Mouse (Mus musculus): ENCODE data around the gene Fhit. TPM values are rescaled to one million over a fixed set of nuclear protein-coding genes. Genes with fewer than 3 reads are reported as not detected.

Gene Fhit
- total RNA-seq (2018; cell fraction: chromatin; rRNA removed), result 1 to 10 TPM in 6 of 26 experiments, under 1 TPM in 2, not detected in 18; 0.86 to 2.6 (median 1.5) TPM
- total RNA-seq (2018; cell fraction: cytosol; rRNA removed), result 1 to 10 TPM in 12 of 26 experiments, under 1 TPM in 13, not detected in 1; 0.44 to 2.9 (median 0.99) TPM
- 1 to 10 TPM in 6 of 26 experiments, under 1 TPM in 3, not detected in 17; 0.80 to 2.7 (median 1.1) TPM for total RNA-seq (2018; cell fraction: nucleus; rRNA removed)
- polyA plus RNA-seq (2018), result 0.58 to 1.7 TPM (median 1.0 TPM) in 3 replicates

- no peaks in the 10 kb centered on the region for H3K36me3 ChIP-seq (ENCODE audit: inconsistent target)
- WGBS (ENCODE audit: missing documents), result under 1% methylated on average over 28 of the region's 28 CpGs
Observed at GRCm38 (mm10) chr14:11161751-11162231, at the start of gene Fhit. Gene Fhit, minus strand, starts transcription at chr14:11162035.

GRCm38 (mm10) chr14:11206786-11207185 lies 45.0 kb upstream of the Fhit start:
- Histone ChIP-seq H3K79me2 (ENCODE audit: inconsistent target) (no peaks in the 10 kb centered on the region), H3K36me3 (ENCODE audit: inconsistent target) (no peaks in the 10 kb centered on the region), H3K4me3 (ENCODE audit: inconsistent target) (no peak overlapping the region), H3K27ac (no peak overlapping the region)
- 85% methylated on average over 2 of the region's 2 CpGs for WGBS (ENCODE audit: missing documents)

More at GRCm38 (mm10) chr14:11161751-11162231, at the start of gene Fhit:
- no peak within 1 kb of the TSS; the same call in 1 of the 2 replicates for H3K4me3 ChIP-seq (ENCODE audit: inconsistent target)
- no peaks in the 10 kb centered on the region for H3K79me2 ChIP-seq (ENCODE audit: inconsistent target)
- H3K27ac ChIP-seq, result no peak within 1 kb of the TSS

DNA sequence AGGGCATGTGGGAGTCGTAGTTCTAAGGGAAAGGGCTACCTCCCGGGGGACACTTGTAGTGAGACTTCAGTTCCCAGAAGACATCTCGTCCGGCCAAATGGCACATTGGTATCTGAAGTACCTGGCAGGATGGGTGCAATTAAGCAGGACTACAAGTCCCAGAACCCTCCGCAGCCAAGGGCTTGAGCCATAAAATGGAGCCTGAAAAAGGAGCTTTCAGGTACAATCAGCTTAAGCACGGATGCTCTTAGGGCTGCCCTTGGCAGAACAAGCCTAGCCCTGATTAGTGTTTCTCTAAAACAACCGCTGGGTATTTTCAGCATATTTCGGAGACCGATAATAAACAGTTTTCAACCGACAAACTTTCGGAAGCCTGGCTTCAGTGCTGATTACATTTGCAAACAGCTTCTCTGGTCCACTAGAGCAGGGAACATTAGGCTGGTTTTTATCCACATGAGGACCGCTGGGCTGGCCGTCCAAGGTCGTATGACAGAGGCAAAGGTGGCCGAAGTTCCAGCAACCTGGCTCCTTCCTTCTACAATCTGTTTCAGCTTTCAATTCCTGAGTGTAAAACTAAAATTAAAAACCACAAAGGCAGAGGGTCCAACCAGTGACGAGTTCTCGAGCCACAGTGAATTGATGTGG lies 907 bp downstream of the Fhit start:
- WGBS (ENCODE audit: missing documents), result 9% methylated on average over 17 of the region's 17 CpGs
- Histone ChIP-seq H3K27ac (no peak overlapping the region), H3K36me3 (ENCODE audit: inconsistent target) (no peaks in the 10 kb centered on the region), H3K79me2 (ENCODE audit: inconsistent target) (no peaks in the 10 kb centered on the region), H3K4me3 (ENCODE audit: inconsistent target) (no peak overlapping the region)

- Histone ChIP-seq H3K79me2 (ENCODE audit: inconsistent target) (no peaks in the 10 kb centered on the region), H3K4me3 (ENCODE audit: inconsistent target) (no peak overlapping the region), H3K36me3 (ENCODE audit: inconsistent target) (no peaks in the 10 kb centered on the region), H3K27ac (no peak overlapping the region)
- WGBS (ENCODE audit: missing documents), result 88% methylated on average over 11 of the region's 11 CpGs
Observed at GRCm38 (mm10) chr14:11159641-11160040, 2.2 kb downstream of the Fhit start.

- WGBS (ENCODE audit: missing documents), result 81% methylated on average over 7 of the region's 7 CpGs
- H3K79me2 ChIP-seq (ENCODE audit: inconsistent target), result no peaks in the 10 kb centered on the region
- H3K27ac ChIP-seq, result no peak overlapping the region
- H3K36me3 ChIP-seq (ENCODE audit: inconsistent target), result no peaks in the 10 kb centered on the region
- H3K4me3 ChIP-seq (ENCODE audit: inconsistent target), result no peak overlapping the region
Observed at GRCm38 (mm10) chr14:11159021-11159420, 2.8 kb downstream of the Fhit start.

DNA sequence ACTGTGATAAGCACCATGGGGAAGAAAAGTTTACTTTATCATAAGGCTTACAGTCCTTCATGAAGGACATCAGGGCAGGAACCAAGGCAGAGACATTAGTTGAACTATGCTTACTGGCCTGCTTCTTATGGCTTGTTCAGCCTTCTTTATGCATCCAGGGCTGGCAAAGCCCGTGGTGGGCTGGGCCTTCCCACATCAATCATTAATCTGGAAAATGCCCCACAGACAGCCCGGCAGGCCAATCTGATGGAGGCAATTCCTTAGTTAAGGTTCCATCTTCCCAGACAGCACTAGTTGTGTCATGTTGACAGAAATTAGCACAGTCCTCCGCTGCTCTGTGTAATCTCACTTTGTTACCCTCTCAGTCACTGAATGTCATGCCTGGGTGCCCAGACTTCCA lies 4.1 kb downstream of the Fhit start:
- H3K4me3 ChIP-seq (ENCODE audit: inconsistent target), result no peak overlapping the region

DNA sequence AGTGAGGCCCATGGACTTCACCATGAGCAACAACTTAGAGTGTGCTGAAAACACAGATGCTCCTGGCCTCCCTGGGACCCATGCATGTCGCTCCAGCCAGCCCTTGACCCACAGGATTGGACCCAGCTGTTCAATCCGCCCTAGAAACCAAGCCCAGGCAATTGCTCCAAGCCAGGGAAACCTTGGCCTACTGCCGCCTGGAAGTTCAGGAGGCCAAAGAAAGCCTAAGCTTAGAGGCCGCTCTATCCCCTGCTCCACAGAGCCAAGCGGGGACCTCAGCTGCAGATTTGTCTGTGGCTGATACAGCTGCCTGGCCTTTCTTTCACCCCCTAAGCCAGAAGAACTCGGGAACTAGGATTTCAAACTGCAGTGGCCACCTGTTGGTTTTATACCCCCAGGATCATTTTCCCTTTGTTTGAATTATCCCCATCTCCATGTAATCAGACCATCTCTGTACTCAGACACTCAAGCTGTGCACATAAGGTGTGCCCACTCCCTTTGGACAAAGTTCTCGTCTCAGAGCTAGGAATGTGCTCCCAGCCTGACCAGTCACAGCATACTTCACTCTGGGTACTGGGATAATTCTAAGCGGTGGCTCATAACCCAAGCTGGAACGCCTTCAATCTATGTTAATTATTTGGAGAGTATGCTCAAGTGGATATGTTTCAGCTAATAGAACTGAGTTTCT lies 10.1 kb downstream of the Fhit start:
- Histone ChIP-seq H3K79me2 (ENCODE audit: inconsistent target) (no peaks in the 10 kb centered on the region), H3K36me3 (ENCODE audit: inconsistent target) (no peaks in the 10 kb centered on the region), H3K4me3 (ENCODE audit: inconsistent target) (no peak overlapping the region), H3K27ac (no peak overlapping the region)
- 86% methylated on average over 9 of the region's 9 CpGs for WGBS (ENCODE audit: missing documents)

More for the DNA sequence above, 4.1 kb downstream of the Fhit start:
- H3K27ac ChIP-seq, result no peak overlapping the region
- no peaks in the 10 kb centered on the region for H3K79me2 ChIP-seq (ENCODE audit: inconsistent target)
- no peaks in the 10 kb centered on the region for H3K36me3 ChIP-seq (ENCODE audit: inconsistent target)
- 87% methylated on average over 3 of the region's 3 CpGs for WGBS (ENCODE audit: missing documents)

GRCm38 (mm10) chr14:11133787-11134735 lies 27.8 kb downstream of the Fhit start:
- no peak overlapping the region for H3K4me3 ChIP-seq (ENCODE audit: inconsistent target)
- 93% methylated on average over 12 of the region's 12 CpGs for WGBS (ENCODE audit: missing documents)
- H3K79me2 ChIP-seq (ENCODE audit: inconsistent target), result no peaks in the 10 kb centered on the region
- H3K36me3 ChIP-seq (ENCODE audit: inconsistent target), result no peaks in the 10 kb centered on the region
- no peak overlapping the region for H3K27ac ChIP-seq

DNA sequence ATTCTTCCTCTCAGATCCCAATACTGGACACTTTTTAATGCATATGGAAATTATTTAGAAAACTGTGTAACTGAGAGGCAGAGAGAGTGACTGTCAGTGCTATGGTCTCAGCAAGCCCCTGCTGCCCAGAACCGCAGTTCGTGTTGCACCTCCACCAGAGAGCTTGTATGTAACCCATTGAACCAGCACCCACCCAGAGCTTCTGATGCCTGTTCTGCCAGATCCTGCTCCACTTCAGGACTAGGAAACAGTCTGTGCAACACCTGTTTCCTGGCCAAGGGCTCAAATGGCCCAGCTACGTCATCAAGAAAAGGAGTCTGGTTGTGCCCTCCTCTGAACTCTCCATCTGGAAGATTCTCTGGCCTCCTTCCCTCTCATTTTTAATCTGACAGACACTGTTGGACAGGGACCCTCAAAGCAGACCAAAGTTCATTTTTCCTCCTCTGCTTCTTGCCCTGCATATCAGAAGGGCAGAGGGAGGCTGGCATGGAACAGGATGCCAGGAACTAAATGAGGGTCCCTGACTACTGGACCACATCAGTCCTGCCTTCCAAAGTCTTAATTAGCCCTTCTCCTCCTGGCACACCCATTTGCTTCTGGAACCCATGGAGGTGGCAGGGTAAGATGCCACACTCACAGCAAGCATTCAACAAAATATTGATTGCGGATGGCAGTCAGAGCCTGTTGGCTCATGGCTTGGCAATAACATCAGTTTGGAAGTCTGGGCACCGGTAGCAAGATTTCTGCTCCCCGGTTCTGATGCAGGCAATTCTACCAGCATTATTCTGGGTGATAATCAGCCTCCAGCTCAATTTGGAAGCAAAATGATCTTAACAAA lies 29.0 kb downstream of the Fhit start:
- Histone ChIP-seq H3K36me3 (ENCODE audit: inconsistent target) (no peaks in the 10 kb centered on the region), H3K27ac (no peak overlapping the region), H3K4me3 (ENCODE audit: inconsistent target) (no peak overlapping the region), H3K79me2 (ENCODE audit: inconsistent target) (no peaks in the 10 kb centered on the region)
- WGBS (ENCODE audit: missing documents), result 86% methylated on average over 6 of the region's 6 CpGs

DNA sequence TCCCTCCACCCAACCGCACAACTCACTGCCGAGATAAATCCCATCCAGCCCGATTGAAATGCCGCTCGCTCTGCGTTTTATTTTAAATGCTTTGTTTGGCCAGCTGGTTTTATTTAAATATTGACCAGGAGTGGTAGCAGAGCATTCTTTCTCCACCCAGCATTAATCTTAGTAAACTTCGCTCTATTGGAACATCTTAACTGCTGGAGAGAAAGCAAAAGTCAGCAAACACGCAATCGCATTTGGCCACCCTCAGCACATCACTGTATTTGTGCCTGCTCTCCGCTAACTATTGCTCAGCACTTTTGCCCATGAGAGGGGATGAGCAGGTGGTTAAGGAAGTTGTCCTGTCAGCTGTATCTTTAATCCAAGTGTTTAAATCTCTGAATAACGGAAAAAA lies 36.7 kb downstream of the Fhit start:
- WGBS (ENCODE audit: missing documents), result 95% methylated on average over 11 of the region's 11 CpGs
- H3K36me3 ChIP-seq (ENCODE audit: inconsistent target), result no peaks in the 10 kb centered on the region
- no peaks in the 10 kb centered on the region for H3K79me2 ChIP-seq (ENCODE audit: inconsistent target)
- no peak overlapping the region for H3K27ac ChIP-seq
- H3K4me3 ChIP-seq (ENCODE audit: inconsistent target), result no peak overlapping the region

DNA sequence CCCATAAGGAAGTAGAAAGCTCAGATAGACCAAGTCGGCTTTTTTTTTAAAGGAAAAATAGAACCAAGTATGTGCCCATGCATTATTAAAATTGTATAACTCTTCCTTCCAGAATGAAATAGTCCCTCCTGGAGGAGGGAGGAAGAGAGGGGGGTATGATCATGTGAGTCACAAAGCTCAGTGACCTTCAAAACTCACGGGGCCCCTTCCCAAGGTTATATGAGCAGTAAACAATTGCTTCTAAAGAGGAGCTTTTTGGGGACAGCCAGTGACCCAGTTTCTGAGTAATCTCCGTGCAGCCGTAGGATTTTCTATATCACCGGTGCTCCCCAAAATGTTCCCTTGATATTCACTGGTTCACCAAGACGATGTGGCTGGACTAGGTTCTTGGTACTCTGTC lies 42.8 kb downstream of the Fhit start:
- Histone ChIP-seq H3K36me3 (ENCODE audit: inconsistent target) (no peaks in the 10 kb centered on the region), H3K4me3 (ENCODE audit: inconsistent target) (no peak overlapping the region), H3K27ac (no peak overlapping the region), H3K79me2 (ENCODE audit: inconsistent target) (no peaks in the 10 kb centered on the region)
- 98% methylated on average over 6 of the region's 6 CpGs for WGBS (ENCODE audit: missing documents)

GRCm38 (mm10) chr14:11085596-11085995 lies 76.2 kb downstream of the Fhit start:
- no peaks in the 10 kb centered on the region for H3K79me2 ChIP-seq (ENCODE audit: inconsistent target)
- WGBS (ENCODE audit: missing documents), result 93% methylated on average over 3 of the region's 3 CpGs
- no peak overlapping the region for H3K4me3 ChIP-seq (ENCODE audit: inconsistent target)
- H3K36me3 ChIP-seq (ENCODE audit: inconsistent target), result no peaks in the 10 kb centered on the region
- no peak overlapping the region for H3K27ac ChIP-seq

DNA sequence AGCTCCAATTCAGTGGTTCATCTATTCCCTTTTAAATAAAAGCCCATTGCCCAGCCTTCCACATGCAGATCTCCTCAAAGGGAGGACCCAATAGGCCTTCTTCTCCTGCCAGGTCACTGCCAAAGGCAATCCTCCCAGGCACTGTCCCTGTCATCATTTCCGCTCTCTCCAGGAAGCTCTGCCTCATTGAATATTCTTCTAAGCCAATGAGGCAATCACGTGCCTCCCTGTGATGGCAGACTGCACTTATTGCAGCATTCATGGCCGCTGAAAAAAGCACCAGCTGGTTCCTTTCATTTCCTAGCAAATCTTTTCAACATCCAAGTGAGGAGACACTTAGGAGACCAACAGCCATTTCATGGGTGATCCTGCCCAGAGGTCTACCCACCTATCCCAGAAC lies 77.9 kb downstream of the Fhit start:
- Histone ChIP-seq H3K27ac (no peak overlapping the region), H3K79me2 (ENCODE audit: inconsistent target) (no peaks in the 10 kb centered on the region), H3K4me3 (ENCODE audit: inconsistent target) (no peak overlapping the region), H3K36me3 (ENCODE audit: inconsistent target) (no peaks in the 10 kb centered on the region)
- WGBS (ENCODE audit: missing documents), result 80% methylated on average over 3 of the region's 3 CpGs

Measured in macrophage (primary cell).